Mouse (Mus musculus) C2C12 (cell line): ENCODE data around the gene Kif11. TPM values are rescaled to one million over a fixed set of nuclear protein-coding genes. Genes with fewer than 3 reads are reported as not detected.

Experiments used
- H3K27me3 ChIP-seq: one replicate; pipeline ENCODE4 v1.6.1; 2011; ENCODE audit not compliant: control insufficient read depth, insufficient read depth, insufficient read length
- H3K36me3 ChIP-seq: one replicate; pipeline ENCODE4 v1.6.1; 2011; ENCODE audit not compliant: control insufficient read depth, insufficient read depth
- H3K4me3 ChIP-seq: one replicate; pipeline ENCODE4 v1.5.1; 2011; ENCODE audit warnings: mild to moderate bottlenecking, control low read depth; ENCODE audit not compliant: poor library complexity, insufficient read depth, severe bottlenecking
- H3K79me2 ChIP-seq: one replicate; pipeline ENCODE4 v1.6.1; 2011; ENCODE audit not compliant: control insufficient read depth, insufficient read depth
- H3K79me3 ChIP-seq: one replicate; pipeline ENCODE4 v1.6.1; 2011; ENCODE audit warnings: low read depth, control low read depth
- H3ac ChIP-seq: one replicate; pipeline ENCODE3; 2011; ENCODE audit warnings: low read depth; ENCODE audit not compliant: control insufficient read depth, insufficient read length
- CEBPB ChIP-seq: IDR thresholded peaks from one replicate; pipeline ENCODE4 v1.6.1; 2011; ENCODE audit warnings: low read depth, mild to moderate bottlenecking, control low read depth, moderate library complexity
- CTCF ChIP-seq: IDR thresholded peaks from one replicate; pipeline ENCODE4 v1.5.1; 2011; ENCODE audit not compliant: control insufficient read depth, insufficient read depth, insufficient read length
- FOSL1 ChIP-seq: IDR thresholded peaks from one replicate; pipeline ENCODE4 v1.8.0; 2011; ENCODE audit warnings: mild to moderate bottlenecking, low read length; ENCODE audit not compliant: poor library complexity, insufficient read depth, severe bottlenecking
- MAX ChIP-seq: IDR thresholded peaks from one replicate; pipeline ENCODE4 v1.6.1; 2011; ENCODE audit warnings: mild to moderate bottlenecking, control low read depth
- MYOD1 ChIP-seq: IDR thresholded peaks from one replicate; pipeline ENCODE4 v1.6.1; 2011; ENCODE audit warnings: low read depth; ENCODE audit not compliant: control insufficient read depth, insufficient read length
- MYOG ChIP-seq: IDR thresholded peaks from one replicate; pipeline ENCODE4 v1.6.1; 2011; ENCODE audit not compliant: control insufficient read depth, insufficient read length; ENCODE audit errors: extremely low read depth
- USF1 ChIP-seq: IDR thresholded peaks from one replicate; pipeline ENCODE4 v1.6.1; 2011; ENCODE audit warnings: low read depth, mild to moderate bottlenecking, control low read depth, moderate library complexity
- polyA plus RNA-seq: library from polyadenylated mRNA; unstranded; fragments of >200 nt; fragmentation: generic; extraction: Trizol; gene quantifications from one replicate; pipeline ENCODE4 v1.2.1, GENCODE M21; 2012; ENCODE audit warnings: missing spikeins

The Kif11 gene
- polyA plus RNA-seq, 1 experiment: 10.5 TPM

DNA sequence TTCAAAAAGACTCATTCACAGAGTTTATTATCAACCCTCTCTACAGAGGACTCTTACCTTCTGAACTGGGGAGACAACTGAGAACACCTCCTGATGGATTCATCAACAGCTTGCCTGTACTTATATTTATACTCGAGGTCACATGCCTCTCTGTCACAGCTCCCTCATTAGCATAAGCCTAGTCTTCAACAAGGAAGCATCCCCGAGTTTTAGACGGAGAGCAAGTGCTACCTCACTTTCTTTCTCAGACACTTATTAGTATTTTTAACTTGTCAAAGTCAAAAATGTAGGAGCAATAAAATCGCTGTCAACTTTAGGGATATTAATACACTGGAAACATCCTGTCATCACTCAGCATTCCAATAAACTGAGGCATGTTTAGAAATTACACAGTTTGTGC is 38.5 kb upstream of the Kif11 start, which contains the start of gene Ide:
Ide (minus strand) TSS at position 101 of the 400 bp plus-strand sequence.
- no peak within 1 kb of the TSS for H3ac ChIP-seq
- peaks cover 23% of the 10 kb centered on the region for H3K79me3 ChIP-seq
- H3K36me3 ChIP-seq: peaks cover 6% of the 10 kb centered on the region
- H3K79me2 ChIP-seq: peaks cover 90% of the 10 kb centered on the region
- H3K4me3 ChIP-seq: no peak within 1 kb of the TSS
- TF ChIP-seq MYOD1 (no peak), CEBPB (no peak), USF1 (no peak), MAX (no peak), MYOG (no peak), FOSL1 (no peak), CTCF (no peak)
- no peaks in the 10 kb centered on the region for H3K27me3 ChIP-seq

DNA sequence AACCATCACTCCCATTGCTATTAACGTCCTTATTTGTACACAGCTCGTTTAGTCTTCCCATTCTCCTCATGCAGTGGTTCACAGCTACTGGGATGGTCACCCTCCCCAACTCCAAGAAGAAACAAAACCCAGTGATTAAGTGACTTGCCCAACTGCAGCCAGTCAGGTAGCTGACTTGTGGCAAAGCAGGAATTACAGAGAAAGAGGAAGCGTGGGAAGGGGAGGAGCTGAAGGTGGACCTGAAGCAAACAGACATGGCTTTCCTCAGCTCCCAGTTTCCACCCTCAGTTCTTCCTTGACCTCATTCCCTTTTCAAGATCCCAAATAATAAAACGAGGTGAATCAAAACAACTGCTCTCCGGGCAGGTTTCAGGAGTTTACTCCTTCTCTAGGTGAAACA is 35.7 kb upstream of the Kif11 start:
- Histone ChIP-seq H3K4me3 (no peak overlapping the region), H3K79me3 (peaks cover 32% of the 10 kb centered on the region), H3K27me3 (no peaks in the 10 kb centered on the region), H3ac (no peak overlapping the region), H3K36me3 (no peaks in the 10 kb centered on the region), H3K79me2 (peaks cover 91% of the 10 kb centered on the region)
- TF ChIP-seq MYOG (no peak), CTCF (no peak), MAX (no peak), USF1 (no peak), FOSL1 (no peak)

DNA sequence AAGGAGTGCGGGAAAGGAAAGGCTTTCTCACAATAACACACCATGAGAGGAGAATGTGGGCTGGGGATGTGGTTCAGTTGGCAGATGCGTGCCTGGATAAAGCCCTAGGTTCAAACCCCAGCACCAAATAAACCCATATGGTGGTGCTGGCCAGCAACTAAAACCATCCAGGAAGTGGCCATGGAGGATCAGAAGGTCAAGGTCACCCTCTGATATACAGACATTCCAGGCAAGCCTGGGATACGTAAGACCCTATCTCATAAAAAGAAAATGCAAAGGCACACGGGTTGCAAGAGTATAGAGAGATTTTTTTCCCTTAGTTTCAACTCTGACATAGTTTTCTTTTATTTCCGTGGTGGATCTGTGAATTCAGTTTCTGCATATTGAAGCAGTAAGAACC is 35.3 kb upstream of the Kif11 start:
- H3K27me3 ChIP-seq: no peaks in the 10 kb centered on the region
- no peaks in the 10 kb centered on the region for H3K36me3 ChIP-seq
- H3ac ChIP-seq: no peak overlapping the region
- TF ChIP-seq USF1: no peak
- TF ChIP-seq CTCF: no peak
- TF ChIP-seq MYOG: no peak
- TF ChIP-seq FOSL1: no peak
- no peak for TF ChIP-seq MYOD1
- TF ChIP-seq MAX: no peak
- TF ChIP-seq CEBPB: no peak
- H3K79me2 ChIP-seq: peaks cover 91% of the 10 kb centered on the region
- H3K79me3 ChIP-seq: peaks cover 32% of the 10 kb centered on the region
- H3K4me3 ChIP-seq: no peak overlapping the region

DNA sequence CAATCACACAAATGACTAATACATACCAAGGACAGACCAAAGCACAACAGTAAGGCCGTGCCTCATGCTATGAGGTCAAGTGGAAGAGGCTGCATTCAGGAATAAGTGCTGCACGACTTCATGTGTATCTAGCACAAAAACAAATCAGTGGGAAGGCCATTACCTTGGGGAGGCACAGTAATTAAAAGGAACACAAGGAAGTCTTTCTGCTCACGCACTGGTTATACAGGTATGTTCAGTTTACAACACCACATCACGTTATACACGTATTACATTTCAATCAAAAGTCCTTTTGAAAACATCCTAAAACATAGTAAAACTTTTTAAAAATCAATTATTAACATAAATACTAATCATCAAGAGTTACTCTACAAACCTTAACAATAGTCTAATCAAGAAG is 32.3 kb upstream of the Kif11 start:
- TF ChIP-seq USF1: no peak
- TF ChIP-seq FOSL1: no peak
- no peak for TF ChIP-seq MYOD1
- no peak for TF ChIP-seq CTCF
- no peak for TF ChIP-seq MYOG
- TF ChIP-seq CEBPB: no peak
- TF ChIP-seq MAX: no peak
- Histone ChIP-seq H3K27me3 (no peaks in the 10 kb centered on the region), H3K36me3 (no peaks in the 10 kb centered on the region), H3K4me3 (no peak overlapping the region), H3K79me3 (peaks cover 33% of the 10 kb centered on the region), H3ac (no peak overlapping the region), H3K79me2 (peaks cover 92% of the 10 kb centered on the region)

DNA sequence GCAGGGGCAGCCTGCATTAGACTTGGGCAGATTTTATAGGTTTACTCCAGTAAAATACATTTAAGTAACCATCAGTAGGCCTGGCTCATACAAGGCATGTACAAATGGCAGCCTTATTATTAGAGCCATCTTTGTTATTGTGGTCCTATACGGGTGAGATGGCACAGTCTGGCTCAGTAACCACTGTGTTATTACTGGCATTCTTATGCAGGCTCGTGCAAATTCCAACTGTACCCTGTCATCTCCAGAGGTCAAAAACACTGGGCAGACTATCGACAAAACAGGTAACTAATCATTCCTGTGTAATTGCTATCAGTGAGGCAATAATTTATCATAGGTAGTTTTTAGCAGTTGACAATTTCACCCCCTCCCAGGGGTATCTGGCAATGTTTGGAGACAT is 29.9 kb upstream of the Kif11 start:
- TF ChIP-seq FOSL1 (no peak), CTCF (no peak), MYOG (no peak), USF1 (no peak), CEBPB (peak; percentile 24)
- peaks cover 5% of the 10 kb centered on the region for H3K36me3 ChIP-seq
- no peak overlapping the region for H3ac ChIP-seq
- H3K27me3 ChIP-seq: no peaks in the 10 kb centered on the region
- H3K79me3 ChIP-seq: peaks cover 29% of the 10 kb centered on the region
- no peak overlapping the region for H3K4me3 ChIP-seq
- peaks cover 91% of the 10 kb centered on the region for H3K79me2 ChIP-seq

DNA sequence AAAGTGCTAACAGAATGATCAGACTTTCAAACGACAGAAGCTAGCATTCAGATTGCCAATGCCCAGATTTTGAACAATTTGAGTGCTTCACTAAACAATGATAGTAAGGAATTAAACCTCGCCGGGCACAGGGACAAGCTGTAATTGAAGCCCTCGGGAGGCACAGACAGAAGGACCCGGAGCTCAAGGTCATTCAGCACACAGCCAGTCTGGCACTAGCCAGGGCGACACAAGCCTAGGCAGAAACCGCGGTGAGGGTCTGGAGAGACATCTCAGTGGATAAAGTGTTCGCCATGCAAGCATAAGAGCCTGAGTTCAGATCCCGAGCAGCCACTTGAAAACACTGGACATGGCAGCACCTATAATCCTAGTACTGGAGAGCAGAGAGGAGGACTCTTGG is 27.9 kb upstream of the Kif11 start:
- Histone ChIP-seq H3ac (no peak overlapping the region), H3K27me3 (no peaks in the 10 kb centered on the region), H3K79me2 (peaks cover 90% of the 10 kb centered on the region), H3K4me3 (no peak overlapping the region), H3K79me3 (peaks cover 28% of the 10 kb centered on the region), H3K36me3 (peaks cover 7% of the 10 kb centered on the region)
- TF ChIP-seq FOSL1 (no peak), CTCF (no peak), MYOD1 (no peak), MAX (no peak), CEBPB (no peak), MYOG (no peak), USF1 (no peak)
